Mouse (Mus musculus) adrenal gland, adult 18-20 months (tissue): Measurements from ENCODE around the gene Renbp. TPM values are rescaled to one million over a fixed set of nuclear protein-coding genes. Genes with fewer than 3 reads are reported as not detected.

ENCODE experiments used
- total RNA-seq, 2 experiments: library from RNA; stranded (reverse); gene quantifications; 1 replicate in 1 of 2; 2 replicates in 1 of 2; pipeline ENCODE4 v1.2.3; 2021

The Renbp gene
- total RNA-seq, 2 experiments from 2014 or later, result 22.0 to 29.6 TPM

Other genes starting within 250 kb of the Renbp start
- gene Bcap31, start 214.7 kb downstream of the Renbp start, total RNA-seq, result 100 to 1,000 TPM; 289 to 309 TPM
- gene Abcd1, start 214.3 kb downstream of the Renbp start, total RNA-seq, result 10 to 100 TPM; 24.0 to 24.3 TPM
- gene Plxnb3, start 173.8 kb downstream of the Renbp start, total RNA-seq, result under 1 TPM; 0.30 to 0.61 TPM
- gene Srpk3, start 156.4 kb downstream of the Renbp start, total RNA-seq, result under 1 TPM in 1 of 2 experiments, not detected in 1; 0.74 TPM
- gene Idh3g, start 144.0 kb downstream of the Renbp start, total RNA-seq, result 100 to 1,000 TPM; 495 to 693 TPM
- 100 to 1,000 TPM; 138 to 158 TPM for gene Ssr4, start 143.8 kb downstream of the Renbp start, total RNA-seq
- gene Pdzd4, start 105.9 kb downstream of the Renbp start, total RNA-seq, result 1 to 10 TPM; 4.0 to 5.3 TPM
- not detected for gene Avpr2, start 38.7 kb downstream of the Renbp start, total RNA-seq
- gene L1cam, start 34.7 kb downstream of the Renbp start, total RNA-seq, result 10 to 100 TPM in 1 of 2 experiments, 1 to 10 TPM in 1; 7.0 to 13.8 TPM
- 1 to 10 TPM; 3.1 to 4.2 TPM for gene Arhgap4, start 9.0 kb downstream of the Renbp start, total RNA-seq
- gene Naa10, start 8.9 kb downstream of the Renbp start, total RNA-seq, result 10 to 100 TPM; 80.3 to 83.2 TPM
- 10 to 100 TPM; 47.7 to 49.5 TPM for gene Hcfc1, start 35.5 kb upstream of the Renbp start, total RNA-seq
- 100 to 1,000 TPM; 116 to 120 TPM for gene Irak1, start 93.1 kb upstream of the Renbp start, total RNA-seq
- not detected for gene Opn1mw, start 196.6 kb upstream of the Renbp start, total RNA-seq
- 10 to 100 TPM; 31.5 to 34.5 TPM for gene Mecp2, start 204.5 kb upstream of the Renbp start, total RNA-seq
- not detected for gene Tex28, start 237.0 kb upstream of the Renbp start, total RNA-seq
- gene Tktl1, start 246.4 kb upstream of the Renbp start, total RNA-seq, result not detected